Mouse (Mus musculus) adrenal gland, postnatal 36 days (tissue): ENCODE measurements around the gene Slu7. TPM values are rescaled to one million over a fixed set of nuclear protein-coding genes. Genes with fewer than 3 reads are reported as not detected.

Source experiments
- DNase-seq, 2 experiments: peaks; one replicate each; pipeline ENCODE4 v3.0.0; 2021; ENCODE audit warnings: mixed read lengths in 1 of 2
- total RNA-seq, 2 experiments: library from RNA; stranded (reverse); gene quantifications; 2 replicates each; pipeline ENCODE4 v1.2.3; 2021

The Slu7 gene
- total RNA-seq, 2 experiments from 2014 or later = 42.7 to 43.1 TPM

DNA sequence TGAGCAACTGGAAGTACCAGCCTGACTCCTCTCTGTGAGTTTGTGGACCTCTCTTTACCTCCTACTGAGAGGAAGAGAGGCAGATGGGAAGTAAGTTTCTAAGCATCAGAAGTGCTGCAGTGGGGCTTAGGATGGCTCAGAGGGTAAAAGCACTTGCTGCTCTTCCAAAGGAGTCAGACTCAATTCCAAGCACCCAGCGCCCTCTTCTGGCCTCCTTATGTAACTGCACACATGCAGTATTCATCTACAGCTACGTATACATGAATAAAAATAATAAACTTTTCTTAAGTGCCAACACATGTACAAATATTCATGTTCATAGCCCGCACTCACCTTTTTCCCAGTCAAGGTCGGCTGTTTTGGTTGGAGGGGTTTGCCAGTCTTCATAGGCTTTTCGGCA, 9.2 kb upstream of the Slu7 start:
- DNase-seq = no peak

DNA sequence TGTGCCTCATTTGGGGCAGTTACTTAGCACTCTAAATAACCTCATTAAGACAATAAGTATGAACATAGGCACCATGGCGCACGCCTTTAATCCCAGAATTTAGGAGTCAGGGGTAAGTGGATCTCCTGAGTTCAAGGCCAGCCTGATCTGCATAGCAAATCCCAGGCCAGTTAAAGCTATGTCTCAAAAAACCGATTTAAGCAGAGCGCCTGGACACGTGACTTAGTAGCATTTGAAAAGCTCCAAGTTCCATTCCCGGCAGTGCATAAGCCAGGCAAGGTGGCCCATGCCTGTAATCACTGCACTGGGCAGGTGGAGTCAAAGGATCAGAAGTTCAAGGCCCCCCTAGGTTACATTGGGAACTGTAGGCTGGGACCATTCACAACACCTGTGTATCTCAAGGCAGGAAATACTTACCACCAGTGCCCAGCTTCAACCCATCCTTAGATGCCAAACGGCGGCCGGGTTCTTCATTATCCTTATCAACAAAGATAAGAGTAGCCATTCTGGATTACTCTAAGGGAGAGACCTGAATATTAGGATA, 8.3 kb upstream of the Slu7 start:
- no peak for DNase-seq

DNA sequence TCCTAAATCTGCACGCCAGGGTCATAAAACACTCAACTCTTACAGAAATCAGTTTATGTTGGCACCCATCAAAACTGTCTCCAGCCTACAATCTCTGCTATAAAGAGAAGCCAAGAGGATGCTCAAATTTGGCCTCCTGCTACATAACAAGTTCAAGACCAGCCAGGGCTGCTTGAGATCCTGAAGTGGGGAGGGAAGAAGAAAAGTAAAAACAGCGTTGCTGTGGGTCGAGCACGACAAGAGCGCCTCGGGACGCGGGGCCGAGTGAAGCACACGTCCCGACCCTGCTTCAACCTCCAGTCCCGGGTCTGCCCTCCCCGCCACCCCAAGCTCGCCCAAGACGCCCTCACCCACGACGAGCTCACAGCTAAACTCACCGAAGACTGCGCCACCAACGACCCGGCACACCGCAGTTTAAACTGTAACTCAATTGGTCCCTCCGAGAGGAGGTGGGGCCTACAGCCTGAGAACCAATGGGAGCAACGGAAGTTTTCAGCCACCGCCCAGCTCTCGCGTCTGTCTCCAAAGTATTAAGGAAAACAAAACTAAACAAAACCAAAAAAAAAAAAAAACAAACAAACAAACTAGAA, 7.6 kb upstream of the Slu7 start, which contains the start of gene Pttg1:
Gene Pttg1, minus strand, starts transcription at position 428 of the 590 bp plus-strand sequence.
- peak; percentile 86 to 90 for DNase-seq

DNA sequence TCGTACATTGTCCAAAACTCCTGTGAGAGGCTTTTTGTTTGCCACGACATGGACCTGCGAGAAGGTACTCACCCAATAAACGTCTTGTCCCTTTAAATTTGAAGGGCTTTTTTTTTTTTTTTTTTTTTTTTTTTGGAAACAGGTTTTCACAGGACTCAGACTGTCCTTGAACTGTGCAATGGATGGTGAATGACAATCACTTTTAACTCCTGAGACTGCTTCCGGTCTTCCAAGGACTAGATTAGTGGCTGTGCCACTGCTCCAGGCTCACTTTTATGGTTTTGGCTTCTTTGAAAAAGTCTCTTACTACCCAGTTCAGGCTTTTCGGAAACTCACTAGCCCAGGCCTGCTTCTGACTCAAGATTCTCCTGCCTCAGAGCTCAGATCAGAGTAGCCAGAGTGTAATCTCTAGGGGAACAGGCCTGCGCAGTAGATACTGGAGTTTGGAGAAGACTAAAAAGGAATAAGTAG, 7.1 kb upstream of the Slu7 start:
- peak; percentile 26 to 35 for DNase-seq

DNA sequence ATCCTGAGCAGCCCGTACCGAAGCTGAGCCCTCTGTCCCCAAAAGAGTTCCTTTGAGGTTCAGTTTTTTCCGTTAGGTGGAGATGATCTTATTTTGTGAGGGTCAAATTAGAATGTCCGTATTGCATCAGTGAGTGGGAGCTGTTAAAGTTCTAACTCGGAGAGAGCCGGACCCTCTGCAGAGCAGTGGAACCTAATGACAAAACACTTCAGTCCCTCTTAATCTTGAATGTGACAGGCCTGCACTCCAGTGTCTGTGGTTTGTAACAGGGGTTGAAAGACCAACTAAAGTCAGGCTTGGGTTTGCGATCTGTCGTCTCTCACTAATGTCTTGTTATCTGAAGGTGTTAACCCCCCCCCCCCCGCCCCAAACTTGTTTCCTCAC, 472 bp downstream of the Slu7 start:
- DNase-seq = no peak

DNA sequence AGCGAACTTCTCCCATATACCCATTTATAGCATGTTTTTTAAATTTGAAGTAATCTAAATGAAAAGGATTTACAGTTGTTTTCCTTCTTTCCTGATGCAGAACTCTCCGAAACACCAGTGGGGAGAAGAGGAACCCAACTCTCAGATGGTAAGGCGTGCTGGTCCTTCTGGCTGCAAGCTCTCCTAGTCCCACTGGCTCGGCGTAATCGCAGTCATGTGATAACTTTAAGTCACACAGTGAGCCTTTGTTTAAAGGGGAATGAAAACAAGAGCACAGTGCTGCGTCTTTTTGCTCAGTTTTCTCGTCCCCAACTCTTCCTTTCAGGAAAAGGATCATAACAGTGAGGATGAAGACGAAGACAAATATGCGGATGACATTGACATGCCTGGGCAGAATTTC, 7.6 kb downstream of the Slu7 start:
- DNase-seq = no peak

DNA sequence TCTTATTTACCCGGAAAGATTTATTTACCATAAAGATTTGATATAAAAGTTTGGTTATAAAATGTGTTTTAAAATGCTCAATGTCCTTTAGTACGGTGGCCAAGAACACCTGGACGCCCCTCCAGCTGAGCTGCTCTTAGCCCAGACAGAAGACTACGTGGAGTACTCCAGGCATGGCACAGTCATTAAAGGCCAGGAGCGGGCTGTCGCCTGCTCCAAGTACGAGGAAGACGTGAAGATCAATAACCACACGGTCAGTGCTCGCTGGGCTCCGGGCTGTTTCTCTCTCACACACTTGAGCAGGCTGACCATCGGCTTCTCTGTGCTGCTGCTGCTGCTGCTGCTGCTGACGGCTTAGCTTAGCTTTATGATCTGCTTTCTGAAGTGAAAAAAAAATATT, 9.6 kb downstream of the Slu7 start:
- no peak for DNase-seq

DNA sequence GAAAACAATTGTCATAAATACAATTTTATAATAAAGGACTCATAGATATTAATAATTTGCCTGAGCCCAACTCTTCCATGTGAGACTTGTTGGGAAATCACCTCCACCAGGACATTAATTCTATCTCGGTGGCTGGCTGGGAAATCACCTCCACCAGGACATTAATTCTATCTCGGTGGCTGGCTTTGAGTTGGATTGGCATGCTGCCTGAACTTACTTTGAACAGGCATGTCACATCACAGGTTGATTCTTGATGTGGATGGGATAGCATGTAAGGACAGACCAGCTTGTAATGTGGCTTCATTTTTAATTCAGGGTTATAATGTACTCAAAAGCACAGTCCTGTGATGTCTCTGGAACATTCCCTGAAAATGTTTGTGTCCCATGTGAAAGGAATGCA, 16.4 kb downstream of the Slu7 start:
- DNase-seq = no peak

DNA sequence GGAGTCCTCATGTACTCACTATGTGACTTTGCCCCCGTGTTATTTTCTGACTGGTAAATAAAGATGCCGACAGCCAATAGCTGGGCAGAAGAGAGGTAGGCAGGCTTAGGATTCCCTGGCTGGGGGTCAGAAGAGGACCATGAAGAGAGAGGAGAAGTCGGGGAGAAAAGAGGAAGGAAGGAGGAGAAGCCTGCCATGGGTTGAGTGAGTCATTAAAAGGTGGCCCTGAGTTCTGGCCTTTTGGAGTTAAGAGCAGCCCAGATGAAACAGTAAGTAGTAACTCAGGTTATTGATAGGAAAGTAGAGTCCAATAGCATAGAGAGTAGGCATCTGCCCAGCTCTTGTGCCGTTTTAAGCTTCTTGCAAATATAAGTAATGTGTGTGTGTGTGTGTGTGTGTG, 17.8 kb downstream of the Slu7 start:
- no peak for DNase-seq

DNA sequence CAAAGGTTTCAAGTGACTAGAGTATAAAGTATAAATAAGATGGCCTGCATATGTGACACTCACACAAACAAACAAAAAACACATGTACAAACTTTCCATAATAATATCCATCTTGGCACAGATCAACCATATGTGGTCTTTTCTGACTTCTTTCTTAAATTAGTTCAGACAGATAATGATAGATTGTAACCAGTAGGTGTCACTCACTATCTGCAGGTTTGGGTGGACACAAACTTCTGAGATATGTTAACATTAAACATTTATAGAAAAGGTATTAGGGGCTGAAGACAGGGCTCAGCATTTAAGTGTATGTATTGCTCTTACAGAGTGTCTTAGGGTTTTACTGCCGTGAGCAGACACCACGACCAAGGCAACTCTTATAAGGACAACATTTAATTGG, 18.7 kb downstream of the Slu7 start:
- no peak for DNase-seq

DNA sequence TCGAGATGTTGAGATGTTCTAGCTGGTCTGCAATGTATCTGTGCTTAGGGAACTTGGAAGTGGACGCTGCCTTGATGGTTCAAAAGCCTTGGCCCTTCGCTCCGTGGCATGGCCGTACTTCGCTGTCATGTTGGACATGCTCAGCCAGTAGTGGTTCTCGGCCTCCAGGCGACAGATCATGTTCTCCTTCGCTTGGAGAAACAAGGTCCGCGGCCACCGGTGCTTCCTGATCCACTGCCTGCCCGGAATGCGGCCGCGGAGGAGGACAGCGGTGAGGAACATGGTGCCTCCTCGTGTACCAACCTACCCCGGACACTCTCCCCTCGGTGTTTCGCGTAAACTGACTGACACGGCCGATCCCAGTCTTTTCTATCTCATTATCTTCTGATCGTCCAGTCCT, 29.7 kb downstream of the Slu7 start:
- DNase-seq = no peak

DNA sequence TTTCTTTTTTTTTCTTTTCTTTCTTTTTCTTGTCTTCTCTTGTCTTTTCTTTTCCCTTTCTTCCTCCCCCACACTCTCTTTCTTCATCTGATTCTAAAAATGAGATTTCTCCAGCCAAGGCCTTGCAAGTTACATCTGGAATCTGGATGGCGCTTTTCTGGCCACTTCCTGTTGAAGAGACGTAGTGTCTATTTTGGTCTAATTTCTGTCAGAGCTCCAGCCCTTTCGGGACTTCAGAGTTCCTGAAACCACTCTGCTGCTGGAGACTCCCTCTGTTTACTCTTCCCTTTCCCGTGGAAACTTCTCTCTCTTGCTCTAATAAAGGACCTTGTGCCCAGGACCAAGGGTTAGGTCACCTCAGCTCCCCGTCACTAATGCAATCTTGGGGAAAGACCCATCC, 36.6 kb downstream of the Slu7 start:
- DNase-seq = no peak

DNA sequence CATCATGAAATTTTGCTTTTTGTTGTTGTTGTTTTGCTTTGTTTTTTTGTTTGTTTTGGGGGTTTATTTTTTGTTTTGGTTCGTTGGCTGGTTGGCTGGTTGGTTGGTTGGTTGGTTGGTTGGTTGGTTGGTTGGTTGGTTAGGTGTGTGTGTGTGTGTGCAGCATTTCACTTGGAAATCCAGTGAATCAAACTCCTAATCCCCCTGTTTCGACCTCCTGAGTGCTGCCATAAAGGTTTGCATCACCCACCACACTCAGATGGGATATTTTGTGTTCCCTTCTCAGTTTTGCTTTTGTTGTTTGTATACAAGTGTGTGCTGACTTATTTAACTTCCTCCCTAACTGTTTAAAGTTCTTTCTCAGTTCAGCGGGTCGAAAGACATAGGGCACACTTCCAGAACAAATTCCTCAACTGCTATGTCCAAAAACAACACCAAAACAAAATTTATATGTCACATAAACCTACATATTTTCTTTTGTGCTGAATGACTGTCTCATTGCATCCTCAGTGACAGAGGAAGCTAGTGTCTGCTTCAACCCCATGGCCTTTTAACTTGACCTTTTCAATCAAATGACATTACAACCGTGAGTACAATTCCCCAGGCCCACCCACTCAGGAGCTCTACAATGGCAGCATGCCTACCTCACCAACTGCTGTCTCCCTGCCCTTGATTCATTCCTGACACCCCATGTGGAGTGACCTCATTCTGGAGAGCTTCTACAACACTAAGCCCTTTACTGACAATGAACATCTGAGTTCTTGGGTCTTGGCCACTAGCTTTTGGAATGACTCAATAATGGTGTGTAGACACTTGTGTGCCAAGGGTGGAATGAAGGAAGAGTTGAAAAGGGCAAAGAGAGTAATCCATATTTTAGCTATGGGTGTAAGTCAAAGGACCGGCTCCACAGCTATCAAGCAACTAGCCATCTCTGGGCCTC, 37.6 kb downstream of the Slu7 start:
- no peak for DNase-seq

DNA sequence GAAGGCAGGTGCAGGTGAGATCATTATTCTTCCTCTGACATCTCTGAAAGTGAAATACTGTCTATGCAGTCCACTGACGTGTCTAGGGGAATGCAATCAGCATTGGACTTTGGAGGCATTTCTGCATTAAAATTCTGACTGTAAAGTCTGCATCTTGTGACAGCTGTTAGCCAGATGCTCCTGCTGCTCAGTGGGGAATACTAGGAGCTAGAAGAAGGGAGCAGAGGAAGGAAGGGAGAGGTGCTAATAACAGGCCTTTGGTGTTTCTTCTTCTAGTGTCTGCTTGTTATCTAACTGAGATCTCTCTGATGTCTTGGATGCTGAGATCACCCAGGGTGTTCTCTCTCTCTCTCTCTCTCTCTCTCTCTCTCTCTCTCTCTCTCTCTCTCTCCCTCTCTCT, 39.6 kb downstream of the Slu7 start:
- DNase-seq = no peak

DNA sequence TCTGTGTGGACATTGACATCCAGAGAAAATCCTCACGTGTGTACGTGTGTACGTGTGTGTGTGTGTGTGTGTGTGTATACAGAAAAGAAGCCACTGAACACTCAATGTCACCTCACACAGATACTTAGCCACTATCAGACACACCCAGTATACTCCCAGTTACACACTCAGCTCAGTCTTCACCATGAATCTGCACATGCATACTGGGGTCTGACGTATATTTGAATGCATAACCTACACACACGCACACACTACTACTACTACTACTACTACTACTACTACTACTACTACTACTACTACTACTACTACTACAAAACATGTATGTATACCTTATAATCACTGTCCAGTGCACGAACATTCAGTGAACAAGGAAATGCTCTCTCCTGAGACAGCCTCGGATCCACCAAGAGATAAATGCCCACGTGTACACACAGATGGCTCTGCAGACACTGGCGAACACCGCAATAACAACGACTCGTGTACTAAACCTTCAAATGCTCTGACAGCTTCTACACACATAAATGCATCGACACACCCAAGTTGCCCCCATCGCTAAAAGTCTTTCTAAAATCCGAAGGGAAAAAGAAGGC, 40.2 kb downstream of the Slu7 start:
- DNase-seq = no peak

DNA sequence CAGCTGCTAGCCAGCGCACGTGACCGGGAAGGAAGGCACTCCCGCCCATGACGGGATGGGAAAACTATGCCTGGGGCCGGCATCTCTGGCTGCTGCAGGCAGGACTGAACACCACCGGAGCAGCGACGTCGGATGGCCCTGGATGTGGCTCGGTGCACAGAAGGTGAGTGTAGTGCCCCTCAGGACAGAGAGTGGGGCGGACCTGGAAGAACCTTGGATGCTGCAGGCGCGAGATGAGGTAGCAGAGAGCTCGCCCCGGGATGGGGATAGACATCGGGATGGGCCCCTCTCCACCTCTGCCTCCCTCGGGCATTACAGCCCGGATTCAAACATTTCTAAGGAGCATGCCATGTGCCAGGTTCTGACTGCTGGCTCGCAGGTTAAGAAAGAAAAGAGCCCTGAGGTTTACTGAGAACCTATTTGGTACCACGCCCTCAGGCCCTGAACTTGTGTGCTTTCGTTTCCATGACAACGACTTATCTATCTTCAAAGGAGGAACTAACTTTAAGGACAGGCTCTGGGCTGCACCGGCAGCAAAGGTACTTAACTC, 40.8 kb downstream of the Slu7 start, which contains the start of gene C1qtnf2:
Gene C1qtnf2, plus strand, starts transcription at position 52 of the 550 bp plus-strand sequence.
- peak; percentile 69 to 76 for DNase-seq

DNA sequence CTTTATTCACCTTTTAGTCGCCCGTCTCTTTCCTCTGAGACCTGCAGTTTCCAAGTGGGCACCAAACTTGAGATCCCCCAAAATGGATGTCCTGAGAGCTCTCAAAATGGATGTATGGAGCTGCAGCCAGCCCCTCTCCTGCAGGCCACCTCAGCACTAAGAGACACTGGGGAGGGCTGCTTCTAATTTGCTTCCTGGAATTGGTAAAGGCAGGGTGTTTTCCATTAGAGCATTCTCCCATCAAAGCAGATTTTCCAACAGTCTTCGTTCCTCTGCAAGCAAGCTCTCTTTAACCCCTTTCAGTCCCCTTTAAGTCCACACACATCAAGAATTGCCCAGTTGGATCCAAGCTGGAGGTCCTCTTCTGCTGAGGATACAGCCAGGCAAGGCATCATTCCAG, 45.8 kb downstream of the Slu7 start:
- no peak for DNase-seq

DNA sequence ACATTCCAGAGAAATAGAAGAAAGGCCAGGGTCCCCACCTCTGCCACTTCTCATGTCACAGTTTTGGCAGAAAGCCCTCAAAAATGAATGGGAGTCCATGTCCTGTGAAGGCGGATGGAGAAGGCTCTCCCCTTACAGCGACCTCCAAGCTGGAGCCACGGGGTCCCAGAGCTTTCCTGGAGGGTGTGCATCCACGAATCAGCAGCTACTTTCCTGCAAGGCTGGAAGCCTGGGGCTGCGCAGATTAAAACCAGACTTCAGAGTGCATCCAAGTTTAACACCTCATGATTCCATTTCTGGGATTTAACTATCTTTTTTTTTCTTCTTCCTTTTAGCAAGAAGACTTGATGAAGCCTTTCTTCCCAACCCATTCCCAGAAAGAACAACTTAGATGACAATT, 47.0 kb downstream of the Slu7 start:
- no peak for DNase-seq

DNA sequence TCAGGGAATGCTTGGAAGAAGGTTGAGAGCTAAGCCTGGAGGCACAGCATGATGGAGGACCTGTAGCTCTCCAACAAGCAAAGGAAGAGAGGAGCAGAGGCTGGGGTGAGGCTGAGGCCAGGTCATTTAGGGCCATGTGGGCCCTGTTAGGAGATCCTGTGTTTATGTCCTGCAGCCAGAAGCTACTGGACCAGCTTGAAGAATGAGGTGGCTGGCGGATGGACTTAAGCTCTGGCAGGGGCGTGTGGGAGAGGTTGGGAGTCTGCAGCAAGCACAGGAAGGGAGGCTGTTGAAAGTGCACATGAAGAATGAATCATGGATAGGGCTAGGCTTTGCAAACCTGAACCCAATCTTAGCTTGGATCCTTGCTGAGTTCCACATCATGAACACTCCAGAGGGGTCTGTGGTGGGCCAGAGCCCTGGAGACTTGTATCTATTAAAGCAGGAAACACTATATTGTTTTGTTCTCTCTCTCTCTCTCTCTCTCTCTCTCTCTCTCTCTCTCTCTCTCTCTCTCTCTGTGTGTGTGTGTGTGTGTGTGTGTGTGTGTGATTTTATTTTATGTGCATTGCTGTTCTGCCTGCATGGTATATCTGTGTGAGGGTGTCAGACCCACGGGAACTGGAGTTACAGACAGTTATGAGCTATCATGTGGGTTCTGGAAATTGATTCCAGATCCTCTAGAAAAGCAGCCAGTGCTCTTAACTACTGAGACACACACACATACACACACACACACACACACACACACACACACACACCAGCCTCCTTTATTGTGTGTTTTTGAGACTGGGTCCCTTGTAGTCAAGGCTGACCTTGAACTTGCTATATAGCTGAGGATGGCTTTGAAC, 48.4 kb downstream of the Slu7 start:
- DNase-seq = no peak

DNA sequence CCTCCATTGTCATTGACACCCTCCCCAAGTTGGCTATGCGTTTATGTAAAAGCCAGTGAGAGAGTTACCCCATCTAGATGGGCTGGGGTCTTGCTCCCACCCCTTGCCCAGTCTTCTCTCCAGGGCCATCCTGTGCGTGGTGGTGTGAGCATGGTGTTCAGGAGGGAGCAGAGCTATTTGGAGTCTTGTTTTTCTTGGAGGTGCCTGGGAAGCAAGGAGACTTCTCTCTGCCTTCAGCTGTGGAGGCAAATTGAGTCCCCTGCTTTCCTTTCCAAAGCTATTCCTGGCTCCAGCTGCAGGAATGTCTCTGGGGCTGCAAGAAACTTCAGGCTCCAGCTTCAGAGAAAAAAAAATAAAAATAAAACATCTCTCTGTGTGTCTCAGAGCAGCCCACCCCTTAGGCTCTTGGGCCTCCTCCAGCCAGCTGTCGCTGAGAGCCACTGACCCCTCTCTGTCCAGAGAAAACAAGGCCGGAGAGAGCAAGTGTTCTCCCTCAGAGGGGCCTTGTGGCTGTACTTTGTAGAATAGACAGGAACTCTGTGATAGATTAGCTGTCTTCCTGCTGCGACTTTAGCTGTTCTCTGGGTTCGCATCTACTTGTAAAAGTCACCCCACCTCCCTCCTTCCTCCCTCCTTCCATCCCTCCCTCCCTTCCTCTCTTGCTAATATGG, 49.7 kb downstream of the Slu7 start:
- peak in 1 of 2 experiments; percentile 33 for DNase-seq

DNA sequence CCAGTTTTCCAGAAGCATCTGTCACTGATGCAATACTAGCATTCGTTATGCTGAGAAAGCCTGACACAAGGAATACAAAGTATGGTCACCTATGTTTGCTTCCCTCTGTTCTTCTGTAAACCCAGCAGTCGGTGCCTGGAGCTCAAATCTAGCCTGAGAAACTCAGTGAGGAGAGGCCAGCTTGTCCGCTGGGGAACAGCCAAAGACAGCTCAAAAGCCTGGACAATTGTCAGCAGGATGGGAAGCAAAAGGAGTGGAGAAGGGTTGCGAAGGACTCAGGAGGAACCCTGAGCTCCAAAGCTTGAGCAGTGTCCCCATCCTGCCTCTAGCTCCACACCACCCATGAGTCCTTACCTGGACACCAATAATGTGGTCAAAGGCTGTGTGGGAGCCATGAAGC, 50.5 kb downstream of the Slu7 start:
- no peak for DNase-seq
